Mouse (Mus musculus): ENCODE data around the gene Qpctl. TPM values are rescaled to one million over a fixed set of nuclear protein-coding genes. Genes with fewer than 3 reads are reported as not detected.

Qpctl gene
- polyA plus RNA-seq, 1 experiment from 2014 or later, result 22.5 TPM

- Histone ChIP-seq H3K27me3 (peaks cover 12% of the 10 kb centered on the region), H3K9ac (replicated peaks) (0 out of 2 replicates have a peak within 1 kb of the TSS, but pooled peaks have one; percentile 10), H3K27ac (no peak within 1 kb of the TSS)
Measured at GRCm38 (mm10) chr7:19118028-19118771, 30.9 kb downstream of the Qpctl start, which contains the start of gene Gm4969. Gene Gm4969, minus strand, starts transcription at chr7:19118368.

GRCm38 (mm10) chr7:19109565-19109964, 39.5 kb downstream of the Qpctl start:
- Histone ChIP-seq H3K27me3 (no peaks in the 10 kb centered on the region), H3K27ac (no peak overlapping the region), H3K9me3 (no peaks in the 10 kb centered on the region), H3K4me3 (replicated peaks) (no peak overlapping the region), H3K4me1 (replicated peaks) (no peaks in the 10 kb centered on the region), H3K9ac (replicated peaks) (no peak overlapping the region), H3K36me3 (no peaks in the 10 kb centered on the region), H3K4me2 (replicated peaks) (no peak overlapping the region)
- ATAC-seq, result no peak
- 84% methylated on average over 1 of the region's 1 CpGs for whole genome bisulfite sequencing

More at GRCm38 (mm10) chr7:19118028-19118771, 30.9 kb downstream of the Qpctl start, which contains the start of gene Gm4969:
- peak within 1 kb of the TSS; percentile 31 for H3K4me3 ChIP-seq (replicated peaks)
- peak; percentile 25; the same call in 1 of the 2 replicates for ATAC-seq
- peak within 1 kb of the TSS; percentile 48 for H3K4me2 ChIP-seq (replicated peaks)
- 25% methylated on average over 45 of the region's 64 CpGs for WGBS
- no peaks in the 10 kb centered on the region for H3K9me3 ChIP-seq
- peaks cover 23% of the 10 kb centered on the region for H3K4me1 ChIP-seq (replicated peaks)
- no peaks in the 10 kb centered on the region for H3K36me3 ChIP-seq

- no peak overlapping the region for H3K27ac ChIP-seq
- no peaks in the 10 kb centered on the region for H3K27me3 ChIP-seq
- H3K4me1 ChIP-seq (replicated peaks), result no peaks in the 10 kb centered on the region
- no peaks in the 10 kb centered on the region for H3K36me3 ChIP-seq
- H3K9me3 ChIP-seq, result no peaks in the 10 kb centered on the region
- no peak overlapping the region for H3K9ac ChIP-seq (replicated peaks)
- H3K4me3 ChIP-seq (replicated peaks), result no peak overlapping the region
- 70% methylated on average over 3 of the region's 3 CpGs for WGBS
- ATAC-seq, result no peak
- no peak overlapping the region for H3K4me2 ChIP-seq (replicated peaks)
Measured at GRCm38 (mm10) chr7:19107436-19107835, 41.7 kb downstream of the Qpctl start.

DNA sequence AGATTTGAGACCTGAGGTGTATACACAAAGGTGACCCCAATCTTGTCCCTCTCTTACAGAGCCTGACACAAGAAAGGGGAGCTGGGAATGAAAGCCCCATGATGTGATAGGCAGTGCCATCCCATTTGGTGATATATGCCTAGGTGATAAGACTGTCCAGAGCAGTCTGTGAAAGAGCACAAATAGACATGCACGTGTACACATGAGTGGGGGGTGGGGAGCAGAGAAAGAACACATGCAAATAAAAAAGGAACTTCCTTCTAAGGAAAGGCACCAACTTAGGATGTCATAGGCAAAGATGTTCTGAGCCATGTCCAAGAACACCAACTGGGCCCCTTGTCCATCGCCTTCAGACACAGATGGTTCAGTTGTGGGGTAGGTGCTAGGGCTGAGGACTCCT, 44.6 kb downstream of the Qpctl start:
- 81% methylated on average over 2 of the region's 2 CpGs for whole genome bisulfite sequencing
- Histone ChIP-seq H3K36me3 (no peaks in the 10 kb centered on the region), H3K27ac (no peak overlapping the region), H3K27me3 (no peaks in the 10 kb centered on the region), H3K9me3 (no peaks in the 10 kb centered on the region), H3K9ac (replicated peaks) (no peak overlapping the region), H3K4me1 (replicated peaks) (no peaks in the 10 kb centered on the region), H3K4me3 (replicated peaks) (no peak overlapping the region), H3K4me2 (replicated peaks) (no peak overlapping the region)
- ATAC-seq, result no peak

GRCm38 (mm10) chr7:19103741-19104140, 45.4 kb downstream of the Qpctl start:
- Histone ChIP-seq H3K36me3 (no peaks in the 10 kb centered on the region), H3K27ac (no peak overlapping the region), H3K9ac (replicated peaks) (no peak overlapping the region), H3K9me3 (no peaks in the 10 kb centered on the region), H3K4me1 (replicated peaks) (no peaks in the 10 kb centered on the region), H3K4me2 (replicated peaks) (no peak overlapping the region), H3K27me3 (no peaks in the 10 kb centered on the region), H3K4me3 (replicated peaks) (no peak overlapping the region)
- no peak for ATAC-seq

DNA sequence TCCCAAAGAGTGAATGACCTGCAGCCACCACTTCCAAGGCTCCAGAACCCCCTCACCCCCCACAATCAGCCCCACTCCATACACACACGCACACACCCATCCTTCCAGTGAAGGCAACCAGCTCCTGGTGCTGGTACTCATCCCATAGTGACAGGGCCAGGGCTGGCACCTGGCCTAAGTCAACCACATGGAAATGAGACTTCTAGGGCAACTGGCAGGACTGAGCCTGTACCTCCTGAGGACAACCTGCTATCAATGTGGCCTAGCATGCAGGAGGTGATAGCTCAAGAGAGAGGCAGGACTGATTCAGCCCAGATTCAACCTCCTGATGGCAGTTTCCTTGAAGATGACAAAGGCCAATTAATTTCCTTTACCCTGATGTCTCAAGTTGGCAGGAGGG, 48.8 kb downstream of the Qpctl start:
- no peak for ATAC-seq

GRCm38 (mm10) chr7:19098811-19099210, 50.3 kb downstream of the Qpctl start:
- no peak overlapping the region; the same call in 1 of the 2 replicates for H3K9ac ChIP-seq (replicated peaks)
- H3K27me3 ChIP-seq, result peaks cover 10% of the 10 kb centered on the region; the same call in 1 of the 2 replicates
- H3K4me1 ChIP-seq (replicated peaks), result peaks cover 34% of the 10 kb centered on the region
- WGBS, result 61% methylated on average over 7 of the region's 7 CpGs
- no peaks in the 10 kb centered on the region for H3K9me3 ChIP-seq
- H3K4me3 ChIP-seq (replicated peaks), result no peak overlapping the region
- no peak overlapping the region for H3K27ac ChIP-seq
- no peaks in the 10 kb centered on the region for H3K36me3 ChIP-seq
- no peak overlapping the region for H3K4me2 ChIP-seq (replicated peaks)
- no peak for ATAC-seq

More for the DNA sequence above, 48.8 kb downstream of the Qpctl start:
- Histone ChIP-seq H3K36me3 (no peaks in the 10 kb centered on the region), H3K9me3 (no peaks in the 10 kb centered on the region), H3K27me3 (peaks cover 6% of the 10 kb centered on the region; the same call in 1 of the 2 replicates), H3K4me3 (replicated peaks) (no peak overlapping the region), H3K9ac (replicated peaks) (no peak overlapping the region), H3K27ac (no peak overlapping the region), H3K4me1 (replicated peaks) (peaks cover 20% of the 10 kb centered on the region), H3K4me2 (replicated peaks) (no peak overlapping the region)
- WGBS, result 79% methylated on average over 1 of the region's 1 CpGs

- H3K9me3 ChIP-seq, result no peaks in the 10 kb centered on the region
- no peak overlapping the region for H3K27ac ChIP-seq
- H3K4me3 ChIP-seq (replicated peaks), result no peak overlapping the region
- peaks cover 44% of the 10 kb centered on the region for H3K4me1 ChIP-seq (replicated peaks)
- H3K9ac ChIP-seq (replicated peaks), result no peak overlapping the region
- peaks cover 10% of the 10 kb centered on the region; the same call in 1 of the 2 replicates for H3K27me3 ChIP-seq
- ATAC-seq, result no peak
- no peak overlapping the region for H3K4me2 ChIP-seq (replicated peaks)
- no peaks in the 10 kb centered on the region for H3K36me3 ChIP-seq
Measured at GRCm38 (mm10) chr7:19097863-19098262, 51.2 kb downstream of the Qpctl start.

DNA sequence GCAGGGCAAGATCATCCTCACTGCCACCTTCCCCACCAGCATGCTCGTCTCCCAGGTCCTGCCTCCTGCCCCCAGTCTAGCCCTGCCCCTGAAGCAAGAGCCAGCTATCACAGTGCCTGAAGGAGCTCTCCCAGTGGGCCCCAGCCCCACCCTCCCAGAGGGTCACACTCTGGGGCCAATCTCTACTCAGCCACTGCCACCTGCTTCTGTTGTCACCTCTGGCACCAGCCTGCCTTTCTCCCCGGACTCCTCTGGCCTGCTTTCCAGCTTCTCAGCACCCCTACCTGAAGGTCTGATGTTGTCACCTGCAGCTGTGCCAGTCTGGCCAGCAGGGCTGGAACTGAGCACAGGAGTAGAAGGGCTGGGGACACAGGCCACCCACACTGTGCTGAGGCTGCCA, 51.9 kb downstream of the Qpctl start:
- no peak for ATAC-seq
- Histone ChIP-seq H3K36me3 (no peaks in the 10 kb centered on the region), H3K9ac (replicated peaks) (no peak overlapping the region), H3K4me1 (replicated peaks) (peaks cover 50% of the 10 kb centered on the region), H3K27ac (no peak overlapping the region), H3K4me3 (replicated peaks) (no peak overlapping the region), H3K9me3 (no peaks in the 10 kb centered on the region), H3K27me3 (peaks cover 14% of the 10 kb centered on the region), H3K4me2 (replicated peaks) (no peak overlapping the region)
- 64% methylated on average over 2 of the region's 2 CpGs for WGBS

DNA sequence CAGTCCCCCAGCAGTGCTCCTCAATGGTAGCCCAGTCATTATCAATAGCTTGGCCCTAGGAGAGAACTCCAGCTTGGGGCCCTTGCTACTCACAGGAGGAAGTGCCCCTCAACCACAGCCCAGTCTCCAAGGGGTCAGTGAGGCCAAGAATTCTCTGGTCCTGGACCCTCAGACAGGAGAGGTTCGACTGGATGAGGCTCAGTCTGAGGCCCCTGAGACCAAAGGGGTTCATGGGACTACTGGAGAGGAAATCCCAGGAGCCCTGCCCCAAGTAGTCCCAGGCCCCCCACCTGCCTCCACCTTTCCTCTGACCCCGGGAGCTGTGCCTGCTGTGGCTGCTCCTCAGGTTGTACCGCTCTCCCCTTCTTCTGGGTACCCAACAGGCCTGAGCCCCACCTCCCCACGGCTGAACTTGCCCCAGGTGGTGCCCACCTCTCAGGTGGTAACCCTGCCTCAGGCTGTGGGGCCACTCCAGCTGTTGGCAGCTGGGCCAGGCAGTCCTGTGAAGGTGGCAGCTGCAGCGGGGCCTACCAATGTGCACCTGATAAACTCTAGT, 52.6 kb downstream of the Qpctl start:
- no peak overlapping the region for H3K27ac ChIP-seq
- H3K9ac ChIP-seq (replicated peaks), result peak overlapping the region; percentile 72
- H3K27me3 ChIP-seq, result peaks cover 21% of the 10 kb centered on the region
- H3K4me3 ChIP-seq (replicated peaks), result peak overlapping the region; percentile 63
- no peaks in the 10 kb centered on the region for H3K9me3 ChIP-seq
- 60% methylated on average over 5 of the region's 5 CpGs for WGBS
- ATAC-seq, result no peak
- H3K4me1 ChIP-seq (replicated peaks), result peaks cover 55% of the 10 kb centered on the region
- peaks cover 7% of the 10 kb centered on the region for H3K36me3 ChIP-seq
- H3K4me2 ChIP-seq (replicated peaks), result peak overlapping the region; percentile 98

GRCm38 (mm10) chr7:19095751-19096110, 53.4 kb downstream of the Qpctl start:
- no peak for ATAC-seq
- peaks cover 29% of the 10 kb centered on the region for H3K27me3 ChIP-seq
- peak overlapping the region; percentile 82 for H3K27ac ChIP-seq
- peak overlapping the region; percentile 72 for H3K9ac ChIP-seq (replicated peaks)
- peaks cover 14% of the 10 kb centered on the region for H3K36me3 ChIP-seq
- peak overlapping the region; percentile 63 for H3K4me3 ChIP-seq (replicated peaks)
- H3K4me1 ChIP-seq (replicated peaks), result peaks cover 55% of the 10 kb centered on the region
- H3K4me2 ChIP-seq (replicated peaks), result peak overlapping the region; percentile 98
- under 1% methylated on average over 19 of the region's 19 CpGs for WGBS
- no peaks in the 10 kb centered on the region for H3K9me3 ChIP-seq
